Mouse (Mus musculus) lung, adult 2 months (tissue): ENCODE data around the gene Prpsap1.

Source experiments
- CTCF ChIP-seq: fragments of 200-500 bp; IDR thresholded peaks from 2 replicates; pipeline ENCODE4 v1.5.1; 2011; ENCODE audit warnings: mild to moderate bottlenecking, low read length, control low read depth; ENCODE audit not compliant: insufficient read depth
- POLR2A ChIP-seq: fragments of 200-500 bp; IDR thresholded peaks from 2 replicates; pipeline ENCODE4 v1.6.1; 2011; ENCODE audit warnings: low read depth, mild to moderate bottlenecking, control low read depth, low read length, borderline replicate concordance; ENCODE audit errors: extremely low read depth

DNA sequence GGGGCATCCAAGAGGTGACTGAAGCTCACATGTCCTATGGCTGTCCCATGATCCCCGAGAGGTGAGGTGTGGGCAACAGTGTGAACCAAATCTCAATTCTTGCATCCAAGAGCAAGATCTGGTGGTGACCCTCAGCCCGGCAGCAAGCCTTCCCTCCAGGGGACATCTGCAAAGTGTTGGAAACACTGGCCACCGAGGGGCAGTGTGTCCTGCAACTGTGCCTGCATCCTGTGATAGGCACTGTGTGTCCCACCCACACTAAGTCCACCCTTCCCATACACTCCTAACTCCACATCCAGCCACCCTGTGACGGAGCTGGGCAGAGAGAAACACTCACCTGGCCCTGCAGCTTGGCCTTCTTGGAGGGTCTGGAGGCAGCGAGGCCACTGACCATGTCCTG, 46.2 kb downstream of the Prpsap1 start:
- no peak for TF ChIP-seq CTCF
- TF ChIP-seq POLR2A: no peak
